ENCODE assay signal across 12 mouse cellular contexts in the genomic region with DNA sequence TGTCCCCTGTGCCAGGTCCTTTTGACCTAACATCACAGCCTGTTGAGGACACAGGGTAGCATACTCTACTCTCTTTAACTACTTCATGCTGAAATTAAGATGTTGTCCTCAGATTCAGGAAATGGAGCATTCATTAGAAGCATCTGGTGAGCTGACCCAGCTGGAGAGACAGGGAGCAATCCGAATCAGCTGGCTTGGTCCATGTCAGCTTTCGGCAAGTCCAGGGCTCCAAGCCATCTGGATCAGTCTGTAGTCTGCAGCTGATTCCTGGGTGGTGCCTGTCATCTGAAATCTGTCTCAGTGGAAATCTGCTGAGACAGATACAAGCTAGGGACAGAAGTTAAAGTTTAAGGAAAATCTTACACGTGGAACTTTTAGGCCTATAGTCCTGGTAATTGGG. TPM values are rescaled to one million over a fixed set of nuclear protein-coding genes. Genes with fewer than 3 reads are reported as not detected.
DNase-seq lines count a peak whose midpoint lies in the region; ATAC-seq and TF ChIP-seq lines count a peak whose summit lies in the region.
"Had no signal": no experiment of that assay in that cellular context is flagged by ENCODE, and none has a peak within 500 bp of the region (broad histone marks: within the 10 kb centered on the region; RNA-seq: fewer than 3 reads in every experiment).

No protein-coding gene starts in this region.

- no peak overlapping the region for H3K4me3 ChIP-seq in heart, embryonic 10.5 days
- H3K4me3 ChIP-seq in midbrain, postnatal 0 days (ENCODE audit: low read depth, low read length) = no peak overlapping the region
- no peak overlapping the region for H3K4me3 ChIP-seq in midbrain, embryonic 13.5 days (replicated peaks)
- no peak overlapping the region for H3K4me3 ChIP-seq in liver, embryonic 13.5 days (replicated peaks)
- no peak overlapping the region for H3K4me3 ChIP-seq in stomach, embryonic 16.5 days (replicated peaks; ENCODE audit: low read length)
- H3K4me3 ChIP-seq: embryonic facial prominence, embryonic 12.5 days had no signal

- peaks cover 17% of the 10 kb centered on the region for H3K4me1 ChIP-seq in heart, embryonic 10.5 days
- no peaks in the 10 kb centered on the region for H3K4me1 ChIP-seq in midbrain, postnatal 0 days (ENCODE audit: insufficient read depth, low read length)
- H3K4me1 ChIP-seq in midbrain, embryonic 13.5 days (replicated peaks) = no peaks in the 10 kb centered on the region
- H3K4me1 ChIP-seq in liver, embryonic 13.5 days (replicated peaks) = peaks cover 70% of the 10 kb centered on the region
- no peaks in the 10 kb centered on the region for H3K4me1 ChIP-seq in stomach, embryonic 16.5 days (ENCODE audit: control insufficient read depth, insufficient read depth, low read length)
- H3K4me1 ChIP-seq: embryonic facial prominence, embryonic 12.5 days had no signal

- no peaks in the 10 kb centered on the region for H3K9me3 ChIP-seq in heart, embryonic 10.5 days
- H3K9me3 ChIP-seq in midbrain, postnatal 0 days (ENCODE audit: low read length) = no peaks in the 10 kb centered on the region
- no peaks in the 10 kb centered on the region for H3K9me3 ChIP-seq in midbrain, embryonic 13.5 days
- no peaks in the 10 kb centered on the region for H3K9me3 ChIP-seq in liver, embryonic 13.5 days (replicated peaks)
- H3K9me3 ChIP-seq in stomach, embryonic 16.5 days (replicated peaks; ENCODE audit: control insufficient read depth, low read length) = no peaks in the 10 kb centered on the region
- H3K9me3 ChIP-seq: embryonic facial prominence, embryonic 12.5 days had no signal

- TF ChIP-seq CTCF in midbrain, postnatal 0 days (IDR thresholded peaks at IDR 0.05) = no peak

- H3K9ac ChIP-seq in midbrain, postnatal 0 days (replicated peaks; ENCODE audit: low read length, poor library complexity, severe bottlenecking) = no peak overlapping the region
- no peak overlapping the region for H3K9ac ChIP-seq in midbrain, embryonic 13.5 days (replicated peaks)
- H3K9ac ChIP-seq in liver, embryonic 13.5 days = 0 out of 2 replicates have a peak overlapping the region, but pooled peaks have one; percentile 27
- no peak overlapping the region for H3K9ac ChIP-seq in stomach, embryonic 16.5 days (ENCODE audit: low read length)
- H3K9ac ChIP-seq: embryonic facial prominence, embryonic 12.5 days had no signal

- no peaks in the 10 kb centered on the region for H3K27me3 ChIP-seq in heart, embryonic 10.5 days (ENCODE audit: insufficient read depth, poor library complexity, severe bottlenecking)
- H3K27me3 ChIP-seq in midbrain, postnatal 0 days (ENCODE audit: insufficient read depth, low read length) = no peaks in the 10 kb centered on the region
- H3K27me3 ChIP-seq in midbrain, embryonic 13.5 days = no peaks in the 10 kb centered on the region
- no peaks in the 10 kb centered on the region for H3K27me3 ChIP-seq in liver, embryonic 13.5 days
- no peaks in the 10 kb centered on the region for H3K27me3 ChIP-seq in stomach, embryonic 16.5 days (ENCODE audit: control insufficient read depth, insufficient read depth, low read length)
- H3K27me3 ChIP-seq: embryonic facial prominence, embryonic 12.5 days had no signal

- H3K27ac ChIP-seq in heart, embryonic 10.5 days = no peak overlapping the region
- no peak overlapping the region for H3K27ac ChIP-seq in midbrain, postnatal 0 days (ENCODE audit: low read depth, low read length)
- no peak overlapping the region for H3K27ac ChIP-seq in midbrain, embryonic 13.5 days
- 0 out of 2 replicates have a peak overlapping the region, but pooled peaks have one; percentile 0 for H3K27ac ChIP-seq in liver, embryonic 13.5 days
- H3K27ac ChIP-seq in stomach, embryonic 16.5 days (ENCODE audit: low read length) = no peak overlapping the region
- H3K27ac ChIP-seq: embryonic facial prominence, embryonic 12.5 days had no signal

- no peaks in the 10 kb centered on the region; the same call in 1 of the 2 replicates for H3K36me3 ChIP-seq in heart, embryonic 10.5 days
- no peaks in the 10 kb centered on the region for H3K36me3 ChIP-seq in midbrain, postnatal 0 days (ENCODE audit: insufficient read depth, low read length)
- no peaks in the 10 kb centered on the region for H3K36me3 ChIP-seq in midbrain, embryonic 13.5 days
- H3K36me3 ChIP-seq in liver, embryonic 13.5 days = peaks cover 53% of the 10 kb centered on the region
- no peaks in the 10 kb centered on the region for H3K36me3 ChIP-seq in stomach, embryonic 16.5 days (ENCODE audit: control insufficient read depth, insufficient read depth, low read length)
- H3K36me3 ChIP-seq: embryonic facial prominence, embryonic 12.5 days had no signal

- 59% methylated on average over 3 of the region's 3 CpGs for WGBS in heart, embryonic 10.5 days
- WGBS in midbrain, postnatal 0 days = 63% methylated on average over 3 of the region's 3 CpGs
- WGBS in midbrain, embryonic 13.5 days = 78% methylated on average over 3 of the region's 3 CpGs
- WGBS in liver, embryonic 13.5 days (ENCODE audit: insufficient replicate concordance) = 66% methylated on average over 3 of the region's 3 CpGs
- 49% methylated on average over 3 of the region's 3 CpGs for WGBS in stomach, embryonic 16.5 days

- DNase-seq in heart, adult 11 months = peak; percentile 92
- no peak for DNase-seq in heart, embryonic 10.5 days (ENCODE audit: low spot score)
- peak; percentile 58 for DNase-seq in midbrain, postnatal 0 days (ENCODE audit: low spot score)
- DNase-seq in liver, embryonic 13.5 days = no peak
- DNase-seq in layer of hippocampus, adult 18-20 months (ENCODE audit: low spot score in 2 of 2) = no peak
- no peak for DNase-seq in layer of hippocampus, postnatal 14 days (ENCODE audit: low spot score in 2 of 2)
- DNase-seq: adrenal gland, postnatal 25 days; midbrain, embryonic 14.5 days; thymus, postnatal 4 days had no signal

- ATAC-seq in midbrain, postnatal 0 days (ENCODE audit: low FRiP score) = no peak; the same call in 1 of the 2 replicates
- ATAC-seq in midbrain, embryonic 13.5 days = no peak
- no peak for ATAC-seq in liver, embryonic 13.5 days (ENCODE audit: low read depth)
- 0 out of 2 replicates have a peak, but pooled peaks have one; percentile 40 for ATAC-seq in stomach, embryonic 16.5 days (ENCODE audit: insufficient read depth, low FRiP score)

- H3K4me2 ChIP-seq in midbrain, postnatal 0 days (ENCODE audit: low read depth, low read length, poor library complexity, severe bottlenecking) = no peak overlapping the region
- H3K4me2 ChIP-seq in midbrain, embryonic 13.5 days (replicated peaks) = no peak overlapping the region
- no peak overlapping the region for H3K4me2 ChIP-seq in liver, embryonic 13.5 days
- H3K4me2 ChIP-seq in stomach, embryonic 16.5 days (ENCODE audit: low read depth, low read length) = no peak overlapping the region
- H3K4me2 ChIP-seq: embryonic facial prominence, embryonic 12.5 days had no signal

RNA-seq across cellular contexts. Expression of gene St3gal5, which starts 23.9 kb away (rescaled TPM):
- polyA plus RNA-seq in heart, embryonic 10.5 days (2016; fragmentation: Nextera tagmentation; extraction: Ambion mirVana) = 59.5 and 64.1 TPM in 2 replicates
- 16.0 and 24.0 TPM in 2 replicates for total RNA-seq in midbrain, postnatal 0 days (2014; rRNA removed)
- 46.4 and 51.9 TPM in 2 replicates for polyA plus RNA-seq in midbrain, postnatal 0 days (2015; fragmentation: Nextera tagmentation; extraction: Ambion mirVana)
- 40.7 and 42.4 TPM in 2 replicates for polyA plus RNA-seq in midbrain, embryonic 13.5 days (2015; fragmentation: Nextera tagmentation; extraction: Ambion mirVana)
- 179 and 192 TPM in 2 replicates for polyA plus RNA-seq in liver, embryonic 13.5 days (2015; fragmentation: Nextera tagmentation; extraction: Ambion mirVana)
- polyA plus RNA-seq in stomach, embryonic 16.5 days (2015; fragmentation: Nextera tagmentation; extraction: Ambion mirVana) = 26.1 and 32.2 TPM in 2 replicates
- total RNA-seq in layer of hippocampus, adult 18-20 months (2021) = 100 to 1,000 TPM; 105 to 108 TPM
- 10 to 100 TPM; 87.4 to 95.9 TPM for total RNA-seq in layer of hippocampus, postnatal 14 days (2021)

Comparison
In these comparisons a context has a peak if more than half of its experiments do, and no peak if none do; other contexts are left out.
1. DNase-seq: peak in heart, adult 11 months (single experiment) and midbrain, postnatal 0 days (single experiment); none in heart, embryonic 10.5 days (single experiment), liver, embryonic 13.5 days (single experiment), layer of hippocampus, adult 18-20 months (0 of 2) and layer of hippocampus, postnatal 14 days (0 of 2).